In the genomic region with DNA sequence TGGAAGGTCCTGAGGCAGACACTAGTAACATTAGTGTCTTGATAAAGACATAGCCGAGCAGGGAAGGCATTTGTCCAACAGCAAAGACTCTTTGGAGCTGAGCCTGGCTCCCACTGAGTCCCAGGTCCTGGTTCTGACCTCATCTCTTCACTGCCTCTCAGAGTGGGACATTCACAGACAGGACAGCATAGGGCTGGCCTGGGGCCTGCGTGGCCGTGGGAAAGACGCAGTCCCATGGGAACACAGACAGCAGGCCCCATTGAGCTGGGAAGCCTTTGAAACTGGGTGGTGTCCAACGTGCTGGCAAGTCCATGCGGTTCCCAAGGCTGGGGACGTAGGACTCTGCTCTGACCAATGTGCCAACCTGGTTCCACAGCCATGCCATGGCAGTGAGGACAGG, we compare ENCODE assay signal across 24 mouse cellular contexts.
DNase-seq lines count a peak whose midpoint lies in the region; ATAC-seq and TF ChIP-seq lines count a peak whose summit lies in the region.
"Had no signal": no experiment of that assay in that cellular context is flagged by ENCODE, and none has a peak within 500 bp of the region (broad histone marks: within the 10 kb centered on the region; RNA-seq: fewer than 3 reads in every experiment).

No protein-coding gene starts in this region.

- H3K4me2 ChIP-seq in heart, embryonic 12.5 days: no peak overlapping the region
- H3K4me2 ChIP-seq in hindbrain, embryonic 16.5 days (ENCODE audit: low read length): no peak overlapping the region
- no peak overlapping the region for H3K4me2 ChIP-seq in hindbrain, embryonic 12.5 days (replicated peaks)
- H3K4me2 ChIP-seq in midbrain, postnatal 0 days (ENCODE audit: low read depth, low read length, poor library complexity, severe bottlenecking): no peak overlapping the region
- H3K4me2 ChIP-seq in midbrain, embryonic 11.5 days: no peak overlapping the region
- H3K4me2 ChIP-seq: embryonic facial prominence, embryonic 12.5 days; heart, embryonic 15.5 days; limb, embryonic 15.5 days; stomach, embryonic 15.5 days had no signal

- no peak overlapping the region for H3K9ac ChIP-seq in heart, embryonic 12.5 days
- H3K9ac ChIP-seq in hindbrain, embryonic 16.5 days (ENCODE audit: low read depth, low read length): no peak overlapping the region
- no peak overlapping the region for H3K9ac ChIP-seq in hindbrain, embryonic 12.5 days
- no peak overlapping the region for H3K9ac ChIP-seq in midbrain, postnatal 0 days (replicated peaks; ENCODE audit: low read length, poor library complexity, severe bottlenecking)
- H3K9ac ChIP-seq in midbrain, embryonic 11.5 days (ENCODE audit: low read length): no peak overlapping the region
- H3K9ac ChIP-seq: embryonic facial prominence, embryonic 12.5 days; heart, embryonic 15.5 days; limb, embryonic 15.5 days; liver, postnatal 0 days; stomach, embryonic 15.5 days had no signal

- no peaks in the 10 kb centered on the region; the same call in 1 of the 2 replicates for H3K27me3 ChIP-seq in heart, embryonic 12.5 days (replicated peaks)
- H3K27me3 ChIP-seq in hindbrain, embryonic 16.5 days (replicated peaks; ENCODE audit: control insufficient read depth, insufficient read depth, low read length): no peaks in the 10 kb centered on the region
- no peaks in the 10 kb centered on the region for H3K27me3 ChIP-seq in hindbrain, embryonic 12.5 days
- no peaks in the 10 kb centered on the region for H3K27me3 ChIP-seq in midbrain, postnatal 0 days (ENCODE audit: insufficient read depth, low read length)
- H3K27me3 ChIP-seq in midbrain, embryonic 11.5 days (ENCODE audit: control insufficient read depth, insufficient read depth, low read length): no peaks in the 10 kb centered on the region
- H3K27me3 ChIP-seq: CH12.LX; embryonic facial prominence, embryonic 12.5 days; heart, embryonic 15.5 days; limb, embryonic 15.5 days; stomach, embryonic 15.5 days had no signal

- H3K27ac ChIP-seq in heart, embryonic 12.5 days (ENCODE audit: poor library complexity, severe bottlenecking): no peak overlapping the region
- no peak overlapping the region for H3K27ac ChIP-seq in hindbrain, embryonic 16.5 days (ENCODE audit: low read depth, low read length)
- H3K27ac ChIP-seq in hindbrain, embryonic 12.5 days: no peak overlapping the region
- H3K27ac ChIP-seq in midbrain, postnatal 0 days (ENCODE audit: low read depth, low read length): no peak overlapping the region
- no peak overlapping the region for H3K27ac ChIP-seq in midbrain, embryonic 11.5 days (ENCODE audit: low read depth, low read length)
- H3K27ac ChIP-seq: embryonic facial prominence, embryonic 12.5 days; heart, embryonic 15.5 days; kidney, postnatal 0 days; limb, embryonic 15.5 days; stomach, embryonic 15.5 days had no signal

- ATAC-seq in heart, embryonic 12.5 days (ENCODE audit: insufficient number of reproducible peaks, low FRiP score): no peak
- ATAC-seq in hindbrain, embryonic 16.5 days: peak; percentile 59; the same call in 1 of the 2 replicates
- ATAC-seq in hindbrain, embryonic 12.5 days (ENCODE audit: low FRiP score): no peak
- 0 out of 2 replicates have a peak, but pooled peaks have one; percentile 26 for ATAC-seq in midbrain, postnatal 0 days (ENCODE audit: low FRiP score)
- ATAC-seq in midbrain, embryonic 11.5 days (ENCODE audit: low FRiP score): no peak
- ATAC-seq: forebrain, embryonic 14.5 days; liver, postnatal 0 days; midbrain, embryonic 16.5 days had no signal

- peaks cover 16% of the 10 kb centered on the region; the same call in 1 of the 2 replicates for H3K4me1 ChIP-seq in heart, embryonic 12.5 days (replicated peaks)
- no peaks in the 10 kb centered on the region; the same call in 1 of the 2 replicates for H3K4me1 ChIP-seq in hindbrain, embryonic 16.5 days (ENCODE audit: control insufficient read depth, insufficient read depth, low read depth, low read length)
- peaks cover 17% of the 10 kb centered on the region for H3K4me1 ChIP-seq in hindbrain, embryonic 12.5 days
- H3K4me1 ChIP-seq in midbrain, postnatal 0 days (ENCODE audit: insufficient read depth, low read length): no peaks in the 10 kb centered on the region
- H3K4me1 ChIP-seq in midbrain, embryonic 11.5 days (ENCODE audit: control insufficient read depth, insufficient read depth, low read length): peaks cover 6% of the 10 kb centered on the region
- H3K4me1 ChIP-seq: heart, embryonic 15.5 days had no signal

- H3K9me3 ChIP-seq in heart, embryonic 12.5 days (replicated peaks): no peaks in the 10 kb centered on the region
- no peaks in the 10 kb centered on the region for H3K9me3 ChIP-seq in hindbrain, embryonic 16.5 days (ENCODE audit: control insufficient read depth, low read length)
- no peaks in the 10 kb centered on the region for H3K9me3 ChIP-seq in hindbrain, embryonic 12.5 days (replicated peaks)
- no peaks in the 10 kb centered on the region for H3K9me3 ChIP-seq in midbrain, postnatal 0 days (ENCODE audit: low read length)
- no peaks in the 10 kb centered on the region for H3K9me3 ChIP-seq in midbrain, embryonic 11.5 days (ENCODE audit: control insufficient read depth, low read length)
- H3K9me3 ChIP-seq: embryonic facial prominence, embryonic 12.5 days; heart, embryonic 15.5 days; limb, embryonic 15.5 days; stomach, embryonic 15.5 days had no signal

- H3K36me3 ChIP-seq in heart, embryonic 12.5 days: no peaks in the 10 kb centered on the region
- H3K36me3 ChIP-seq in hindbrain, embryonic 16.5 days (ENCODE audit: control insufficient read depth, insufficient read depth, low read length): no peaks in the 10 kb centered on the region
- no peaks in the 10 kb centered on the region for H3K36me3 ChIP-seq in hindbrain, embryonic 12.5 days
- no peaks in the 10 kb centered on the region for H3K36me3 ChIP-seq in midbrain, postnatal 0 days (ENCODE audit: insufficient read depth, low read length)
- H3K36me3 ChIP-seq in midbrain, embryonic 11.5 days (ENCODE audit: control insufficient read depth, insufficient read depth, low read length): no peaks in the 10 kb centered on the region
- H3K36me3 ChIP-seq: embryonic facial prominence, embryonic 12.5 days; heart, embryonic 15.5 days; limb, embryonic 15.5 days; stomach, embryonic 15.5 days had no signal

- DNase-seq in heart, adult 11 months: peak; percentile 95
- DNase-seq in midbrain, postnatal 0 days (ENCODE audit: low spot score): peak; percentile 60
- no peak for DNase-seq in midbrain, embryonic 11.5 days (ENCODE audit: low spot score, missing footprints)
- DNase-seq in lung, postnatal 36 days: no peak
- DNase-seq: adrenal gland, postnatal 36 days; cerebellum, adult 18-20 months; gastrocnemius, postnatal 36 days; kidney, adult 18-20 months; liver, postnatal 0 days; lung, postnatal 10 days; right cerebral cortex, postnatal 25 days; thymus, adult 2 months had no signal

- 87% methylated on average over 7 of the region's 7 CpGs for WGBS in heart, embryonic 12.5 days
- WGBS in hindbrain, embryonic 16.5 days: 71% methylated on average over 7 of the region's 7 CpGs
- whole genome bisulfite sequencing in hindbrain, embryonic 12.5 days: 85% methylated on average over 7 of the region's 7 CpGs
- WGBS in midbrain, postnatal 0 days: 76% methylated on average over 7 of the region's 7 CpGs
- 90% methylated on average over 7 of the region's 7 CpGs for WGBS in midbrain, embryonic 11.5 days

- no peak for TF ChIP-seq CTCF in midbrain, postnatal 0 days (IDR thresholded peaks at IDR 0.05)

- H3K4me3 ChIP-seq in heart, embryonic 12.5 days: no peak overlapping the region
- H3K4me3 ChIP-seq in hindbrain, embryonic 16.5 days (ENCODE audit: low read length): no peak overlapping the region
- no peak overlapping the region for H3K4me3 ChIP-seq in hindbrain, embryonic 12.5 days
- no peak overlapping the region for H3K4me3 ChIP-seq in midbrain, postnatal 0 days (ENCODE audit: low read depth, low read length)
- no peak overlapping the region for H3K4me3 ChIP-seq in midbrain, embryonic 11.5 days (ENCODE audit: low read depth, low read length)
- H3K4me3 ChIP-seq: embryonic facial prominence, embryonic 12.5 days; erythroblast, embryonic 14.5 days; heart, embryonic 15.5 days; limb, embryonic 15.5 days; stomach, embryonic 15.5 days had no signal

Comparison
In these comparisons a context has a peak if more than half of its experiments do, and no peak if none do; other contexts are left out.
1. DNase-seq: peak in heart, adult 11 months (single experiment) and midbrain, postnatal 0 days (single experiment); none in midbrain, embryonic 11.5 days (single experiment) and lung, postnatal 36 days (single experiment).
2. ATAC-seq: peak in hindbrain, embryonic 16.5 days (single experiment) and midbrain, postnatal 0 days (single experiment); none in heart, embryonic 12.5 days (single experiment), hindbrain, embryonic 12.5 days (single experiment) and midbrain, embryonic 11.5 days (single experiment).